Mouse (Mus musculus): ENCODE measurements around the gene Tap1.

GRCm38 (mm10) chr17:34138655-34139054 is 48.7 kb upstream of the Tap1 start:
- TF ChIP-seq CTCF (IDR thresholded peaks at IDR 0.05; ENCODE audit: borderline replicate concordance, extremely low read depth, insufficient read depth, insufficient read length), result no peak
- TF ChIP-seq POLR2A (IDR thresholded peaks at IDR 0.05; ENCODE audit: borderline replicate concordance, extremely low read depth, insufficient read depth, insufficient read length, poor library complexity, severe bottlenecking), result no peak

All from brain, embryonic 14.5 days (tissue).